Mouse (Mus musculus) c-Kit-positive CD71-positive TER-119-negative erythroid progenitor cells, embryonic 14.5 days (primary cell): Measurements from ENCODE around the gene Rpl18a.
"Not testable (repeated sequence)": the region's sequence is repeated elsewhere in the genome, so short reads cannot be mapped to it uniquely, and the experiment has no call there.

ENCODE experiments used
- DNase-seq: peaks from one replicate; pipeline ENCODE4 v3.0.0-alpha.2; 2013; ENCODE audit warnings: low read depth

Rpl18a gene

DNA sequence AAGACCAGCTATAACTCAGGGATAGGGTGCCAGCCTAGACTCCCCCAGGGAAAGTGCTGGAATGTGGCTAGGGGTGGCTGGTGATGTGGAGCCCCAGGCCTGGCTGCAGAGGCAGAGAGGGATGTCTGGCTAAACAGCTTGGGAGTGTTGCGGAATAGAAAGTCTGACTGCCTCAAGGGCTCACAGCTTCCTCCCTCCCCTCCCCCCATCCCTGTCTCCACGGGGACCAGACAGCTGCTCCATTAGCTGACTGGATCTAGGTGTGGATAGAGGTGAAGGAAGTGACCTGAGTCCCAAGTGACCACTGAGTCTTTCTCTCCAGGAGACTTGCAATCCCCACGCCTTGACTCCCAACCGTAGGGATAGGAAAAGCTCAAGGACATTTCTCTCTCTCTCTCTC, 5.9 kb upstream of the Rpl18a start:
- no peak for DNase-seq

DNA sequence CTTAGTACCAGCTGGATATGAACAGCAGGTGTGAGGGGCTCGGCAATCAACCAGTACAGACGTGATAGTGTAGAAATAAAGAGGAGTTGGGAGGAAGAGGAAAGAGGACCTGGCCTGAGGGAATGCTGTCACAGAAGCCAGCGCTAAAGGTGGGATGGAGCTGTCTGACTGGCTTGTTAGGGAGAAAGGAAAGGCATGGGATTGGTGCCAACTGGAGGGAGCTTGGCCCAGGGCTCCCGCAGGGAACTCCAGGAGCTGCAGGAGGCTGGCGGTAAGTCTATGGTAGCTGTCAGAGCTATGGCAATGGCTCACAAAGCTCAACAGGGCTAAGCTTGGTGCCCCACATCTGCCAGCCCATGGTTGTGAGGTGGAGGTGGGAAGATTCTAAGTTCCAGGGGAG, 5.0 kb upstream of the Rpl18a start:
- no peak for DNase-seq

DNA sequence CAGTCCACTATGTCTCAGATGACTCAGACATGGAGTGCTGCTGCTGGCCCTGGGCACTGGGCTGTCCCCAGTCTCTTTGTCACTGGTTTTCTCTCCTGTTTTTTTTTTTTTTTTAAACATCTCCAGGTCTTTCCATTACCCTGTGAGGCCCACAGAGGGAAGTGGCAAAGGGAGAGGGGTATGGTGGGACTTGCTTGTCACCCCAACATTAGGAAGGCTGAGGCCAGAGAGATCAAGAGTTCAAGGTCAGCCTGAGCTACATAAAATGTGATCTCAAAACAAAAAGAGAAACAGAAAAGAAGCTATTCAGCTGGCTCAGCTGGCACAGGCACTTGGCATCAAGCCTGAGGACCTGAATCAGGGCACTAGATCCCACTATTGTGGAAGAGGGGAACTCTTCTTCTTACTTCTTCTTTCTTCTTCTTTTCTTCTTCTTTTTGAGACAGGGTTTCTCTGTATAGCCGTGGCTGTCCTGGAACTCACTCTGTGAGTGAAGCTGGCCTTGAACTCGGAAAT, 3.7 kb upstream of the Rpl18a start:
- no peak for DNase-seq

DNA sequence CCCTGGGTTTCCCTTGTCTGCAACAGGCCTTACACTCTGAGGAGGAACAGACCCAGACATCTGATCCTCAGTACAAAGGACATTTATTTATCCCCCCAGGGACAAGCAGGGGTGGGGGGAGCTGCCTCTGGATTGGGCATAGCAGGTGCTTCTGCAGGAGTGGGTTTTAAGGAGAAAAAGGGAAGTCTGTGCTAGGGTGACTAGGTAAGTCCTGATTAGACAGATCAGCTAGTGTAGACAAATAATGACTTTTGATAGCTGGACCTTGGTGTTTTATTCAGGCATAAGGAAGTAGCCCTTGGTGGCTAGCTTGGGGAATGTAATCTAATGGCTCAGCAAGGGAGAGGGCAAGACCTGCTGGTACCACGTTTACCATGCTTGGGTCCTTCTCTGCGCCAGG, 2.0 kb upstream of the Rpl18a start:
- no peak for DNase-seq

DNA sequence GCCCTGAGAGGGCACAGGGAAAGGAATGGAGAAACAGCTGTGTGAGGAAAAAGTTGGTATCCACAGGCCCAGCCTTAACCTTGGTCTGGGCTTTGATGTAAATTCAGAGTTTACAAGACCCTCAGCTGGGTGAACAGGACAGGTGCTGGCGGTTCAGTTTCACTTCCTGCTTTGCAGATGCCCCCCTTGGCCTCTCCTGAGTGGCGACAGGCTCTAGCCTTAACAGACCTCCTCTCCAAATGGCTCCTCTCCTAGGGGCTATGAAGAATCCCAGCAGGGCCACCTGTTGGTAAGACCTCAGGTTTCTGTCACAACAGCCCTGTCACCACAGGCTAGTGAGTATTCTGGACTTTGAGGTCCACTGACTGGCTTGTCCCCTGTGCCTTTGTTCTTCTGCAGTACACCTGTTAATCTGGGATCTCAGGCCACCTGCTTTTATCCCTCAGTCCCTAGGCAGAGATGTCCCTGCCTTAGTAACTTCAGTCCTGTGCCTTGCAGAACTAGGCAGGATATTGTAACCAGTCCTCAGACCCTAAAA, 1.5 kb upstream of the Rpl18a start:
- DNase-seq = no peak

DNA sequence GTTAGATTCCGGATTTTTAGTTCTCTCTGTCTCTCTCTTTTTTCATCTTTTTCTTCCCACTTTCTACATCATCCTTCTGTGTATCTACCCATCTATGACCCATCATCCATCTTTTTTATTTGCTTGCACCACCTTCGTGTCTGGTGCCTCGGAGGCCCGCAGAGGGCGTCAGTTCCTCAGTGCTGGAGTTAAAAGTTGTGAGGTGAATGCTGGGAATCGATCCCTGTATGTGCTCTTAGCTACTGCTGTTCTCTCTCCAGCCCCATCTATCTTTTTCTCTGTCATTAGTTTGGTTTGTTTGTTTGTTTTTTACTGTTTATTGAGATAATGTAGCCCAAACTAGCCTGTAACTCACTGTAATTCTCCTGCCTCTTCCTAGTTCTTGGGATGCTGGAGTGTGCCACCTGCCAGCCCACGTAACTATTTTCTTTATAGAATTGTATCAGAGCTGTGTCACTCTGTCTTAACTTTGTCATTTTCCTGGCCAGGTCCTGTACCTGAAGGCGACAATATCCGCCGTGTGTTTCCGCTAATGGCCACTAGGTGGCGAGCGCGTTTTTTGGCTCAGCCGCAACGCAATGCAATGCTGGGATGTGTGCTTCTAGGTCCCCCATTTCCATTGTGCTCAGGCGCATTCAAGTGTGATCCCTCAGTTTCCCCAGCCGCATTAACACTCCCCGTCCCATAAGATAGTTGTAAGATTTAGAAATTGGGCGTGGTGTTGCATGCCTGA, 635 bp upstream of the Rpl18a start:
- peak; percentile 75 for DNase-seq

DNA sequence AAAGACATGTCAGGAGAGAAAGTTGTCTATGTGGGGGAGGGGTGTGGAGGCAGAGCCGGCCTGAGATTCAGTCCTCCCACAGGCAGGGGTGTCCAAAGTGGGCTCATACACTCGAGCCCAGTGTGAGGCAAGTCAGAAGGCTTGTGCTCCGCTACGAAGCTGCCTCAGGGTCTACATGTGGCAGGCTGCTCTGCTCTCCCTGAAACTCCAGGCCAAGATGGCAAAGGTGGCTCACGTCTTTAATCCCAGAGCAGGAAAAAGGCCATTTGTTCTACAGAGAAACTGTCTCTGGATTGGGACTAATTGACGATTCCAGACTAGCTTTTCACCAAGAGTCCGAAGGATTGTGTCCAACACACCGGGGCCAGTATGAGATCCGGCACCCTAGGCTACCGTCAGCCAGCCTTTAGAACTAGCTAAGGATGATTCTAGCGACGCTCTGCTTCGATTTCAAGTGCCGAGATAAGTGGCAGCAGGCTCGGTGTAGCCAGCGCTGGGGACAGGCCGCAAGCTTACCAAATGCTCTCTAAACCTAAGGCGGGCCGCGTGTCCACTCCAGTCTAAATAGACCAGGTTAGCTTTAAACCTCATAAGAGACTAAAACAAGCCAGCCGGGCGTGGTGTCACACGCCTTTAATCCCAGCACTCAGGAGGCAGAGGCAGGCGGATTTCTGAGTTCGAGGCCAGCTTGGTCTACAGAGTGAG, 744 bp downstream of the Rpl18a start:
- DNase-seq = no peak

DNA sequence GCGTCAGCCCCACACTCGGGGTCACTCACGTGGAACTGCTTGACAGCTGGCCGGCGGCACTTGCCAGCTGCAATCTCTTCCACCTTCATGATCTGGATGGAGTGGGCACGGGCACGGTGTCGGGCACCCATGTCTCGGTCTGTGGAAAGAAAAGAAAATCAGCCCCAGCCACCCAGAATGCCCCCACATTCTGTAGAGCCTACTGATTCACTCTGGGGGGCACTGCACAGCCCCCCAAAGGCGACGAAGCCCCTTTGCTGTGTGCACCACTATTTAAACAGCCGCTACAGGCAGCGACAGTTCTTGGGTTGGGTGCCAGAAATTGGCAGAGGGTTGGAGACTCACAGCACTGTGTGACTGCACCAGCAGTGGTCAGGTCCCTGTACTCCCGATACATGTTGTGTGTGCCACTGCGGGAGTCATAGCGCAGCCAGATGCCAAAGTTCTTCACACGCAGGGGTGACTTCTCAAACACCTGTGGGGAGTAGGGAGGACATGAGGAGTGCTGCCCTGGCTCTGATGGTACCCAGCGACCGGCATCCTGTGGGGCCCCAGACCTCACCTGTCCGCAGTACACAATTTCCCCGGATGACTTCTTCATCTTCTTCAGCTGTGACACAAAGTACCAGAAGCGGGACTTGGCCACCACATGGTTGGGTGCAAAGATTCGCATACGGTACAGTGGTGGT, 1.5 kb downstream of the Rpl18a start:
- not testable (repeated sequence) for DNase-seq

DNA sequence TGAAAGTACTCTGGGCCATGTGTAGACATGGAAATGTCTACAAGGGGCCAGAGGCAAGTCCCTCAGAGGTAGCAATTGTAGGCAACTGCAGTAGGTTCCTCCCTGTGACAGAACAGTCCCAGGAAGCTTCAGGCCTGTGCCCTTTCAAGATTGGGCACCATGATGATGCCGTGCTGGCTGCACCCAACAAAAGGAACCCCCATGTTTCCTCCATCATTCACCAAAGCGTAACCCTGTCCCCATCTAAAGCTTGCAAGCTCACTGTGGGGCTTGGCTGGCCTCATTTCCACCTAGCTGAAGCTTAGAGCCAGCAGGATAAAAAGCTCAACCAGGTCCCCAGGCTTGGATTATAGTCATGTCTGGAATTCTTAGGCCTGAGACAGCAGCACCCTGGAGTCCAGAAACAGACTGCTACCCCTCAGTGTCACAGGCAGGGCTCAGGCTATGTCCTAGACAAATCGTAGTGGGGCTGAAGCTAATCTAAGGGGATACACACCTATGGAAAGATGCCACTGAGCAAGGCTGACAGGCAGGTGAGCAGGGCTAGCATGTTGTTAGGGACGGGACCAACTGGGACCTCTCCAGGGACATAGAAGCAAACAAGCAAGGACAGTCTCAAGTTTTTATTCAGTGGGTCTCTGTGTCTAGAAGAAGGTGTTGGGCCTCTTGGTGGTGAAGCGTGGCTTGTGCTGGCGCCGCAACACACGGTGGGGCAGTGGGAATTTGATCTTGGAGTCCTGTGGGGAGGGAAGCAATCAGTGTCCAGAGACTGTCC, 2.3 kb downstream of the Rpl18a start:
- no peak for DNase-seq

DNA sequence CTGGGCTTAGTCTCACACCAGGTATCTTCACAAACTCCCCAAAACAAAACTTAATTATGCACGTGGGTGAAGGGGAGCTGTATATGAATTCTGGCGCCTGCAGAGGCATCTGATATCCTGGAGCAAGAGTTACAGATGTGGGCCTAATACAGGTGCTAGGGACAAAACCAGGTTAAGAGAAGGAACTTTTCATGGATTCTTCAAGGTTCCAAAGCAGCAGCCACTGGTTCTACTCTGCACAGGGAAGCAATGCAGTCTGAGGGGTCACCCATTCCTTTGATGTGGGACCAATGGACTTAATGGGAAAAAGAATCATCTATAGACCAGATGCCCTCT, 2.9 kb downstream of the Rpl18a start:
- no peak for DNase-seq

DNA sequence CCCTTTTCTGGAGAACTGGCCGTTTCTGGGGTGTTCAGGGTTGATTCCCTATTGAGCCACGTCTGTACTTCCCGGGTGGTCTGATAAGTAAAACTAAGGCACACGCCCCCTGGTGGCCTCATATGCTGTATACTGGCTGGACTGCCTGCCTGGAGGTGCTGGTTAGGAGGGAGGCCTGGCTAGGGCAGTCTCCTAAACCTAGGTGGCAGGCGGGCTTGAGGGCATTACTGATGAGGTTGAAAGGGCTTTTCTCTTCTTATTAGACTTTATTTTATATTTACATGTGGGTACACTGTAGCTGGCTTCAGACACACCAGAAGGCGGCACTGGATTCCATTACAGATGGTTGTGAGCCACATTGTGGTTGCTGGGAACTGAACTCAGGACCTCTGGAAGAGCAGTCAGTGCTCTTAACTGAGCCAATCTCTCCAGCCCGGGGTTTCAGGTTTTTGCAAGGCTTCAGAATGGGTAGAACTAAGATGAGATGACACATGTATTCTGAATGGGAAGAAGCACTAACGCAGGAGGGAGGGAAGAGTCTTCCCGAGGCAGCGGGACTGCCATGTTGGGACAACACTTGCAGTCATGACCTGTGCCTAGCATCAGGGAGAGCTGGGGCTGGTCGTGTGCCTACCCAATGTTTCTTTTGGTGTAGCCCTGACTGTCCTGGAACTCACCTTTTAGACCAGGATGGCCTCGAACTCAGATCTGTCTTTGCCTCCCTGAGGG, 3.4 kb downstream of the Rpl18a start:
- peak; percentile 89 for DNase-seq

DNA sequence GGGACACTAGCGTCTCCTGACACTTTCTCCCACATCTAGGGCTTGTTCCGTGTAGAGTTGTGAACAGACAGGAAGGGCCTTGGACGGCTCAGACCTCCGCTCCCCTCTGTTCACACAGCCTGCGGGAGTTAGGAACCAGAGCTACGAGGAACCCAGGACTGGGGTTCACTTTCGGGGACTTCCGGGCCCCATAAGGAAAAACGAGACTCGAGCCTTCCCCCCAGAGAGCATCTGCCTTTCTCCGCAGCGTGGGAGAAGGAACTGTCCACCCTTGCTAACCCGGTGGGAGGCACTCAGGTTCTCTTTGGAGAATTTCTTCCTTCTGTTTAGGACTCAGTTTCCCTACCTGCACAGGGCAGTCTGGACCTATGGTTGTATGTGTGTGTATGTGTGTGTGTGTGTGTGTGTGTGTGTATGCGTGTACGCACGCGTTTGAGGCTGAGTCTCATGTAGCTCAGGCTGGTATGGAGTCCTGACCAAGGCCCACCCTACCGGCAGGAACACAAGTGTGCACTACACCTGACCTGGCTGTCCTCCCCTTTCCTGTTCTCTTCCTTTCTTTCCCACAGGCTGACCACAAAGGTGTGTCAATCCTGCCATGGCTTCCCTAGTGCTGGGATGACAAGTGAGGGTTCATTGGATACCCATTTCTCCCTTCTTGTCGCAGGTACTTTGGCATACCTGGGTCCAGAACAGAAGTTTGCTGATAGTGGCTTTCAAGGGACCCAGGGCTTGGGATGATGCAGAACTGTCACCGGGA, 4.1 kb downstream of the Rpl18a start:
- no peak for DNase-seq

DNA sequence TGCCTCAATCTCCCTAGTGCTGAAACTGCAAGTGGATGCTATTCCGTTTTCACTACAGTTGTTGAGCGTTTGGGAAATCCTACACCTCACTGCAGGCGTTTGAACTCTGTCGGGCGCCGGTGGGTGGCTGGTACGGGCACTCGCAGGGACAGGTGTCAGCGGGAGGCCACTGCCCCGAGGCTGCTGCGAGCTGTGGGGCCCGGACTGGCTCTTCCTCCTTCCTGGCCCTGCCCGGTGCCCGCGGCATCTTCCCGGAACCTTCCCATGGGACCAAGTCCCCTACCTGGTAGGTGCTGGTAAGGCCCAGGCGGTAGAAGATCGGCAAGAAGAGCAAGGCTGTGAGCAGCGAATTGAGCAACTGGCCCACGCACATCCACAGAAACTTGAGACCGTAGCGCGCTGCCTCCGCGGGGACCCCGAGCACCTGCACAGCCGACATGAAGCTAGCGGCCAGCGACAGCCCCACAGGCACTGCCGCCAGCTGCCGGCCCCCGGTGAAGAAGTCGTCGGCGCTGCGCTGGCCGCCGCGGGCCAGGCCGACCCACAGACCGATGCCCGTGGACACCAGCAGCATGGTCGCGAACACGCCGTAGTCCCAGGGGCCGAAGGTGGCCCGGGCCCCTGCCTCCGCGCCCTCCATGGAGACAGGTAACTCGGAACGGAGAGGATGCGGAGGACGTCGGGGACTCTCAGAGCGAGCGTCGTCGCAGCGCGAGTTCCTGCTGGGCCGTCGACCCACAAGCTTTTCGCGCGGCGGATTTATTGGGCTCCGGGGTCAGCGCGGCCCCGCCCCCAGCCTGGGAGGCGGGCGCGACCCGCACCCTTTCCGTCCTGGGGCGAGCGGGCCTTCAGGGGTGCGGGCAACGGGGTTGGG, 5.0 kb downstream of the Rpl18a start, which contains the start of gene Slc5a5:
Gene Slc5a5, minus strand, starts transcription at position 736 of the 874 bp plus-strand sequence.
- DNase-seq = no peak

DNA sequence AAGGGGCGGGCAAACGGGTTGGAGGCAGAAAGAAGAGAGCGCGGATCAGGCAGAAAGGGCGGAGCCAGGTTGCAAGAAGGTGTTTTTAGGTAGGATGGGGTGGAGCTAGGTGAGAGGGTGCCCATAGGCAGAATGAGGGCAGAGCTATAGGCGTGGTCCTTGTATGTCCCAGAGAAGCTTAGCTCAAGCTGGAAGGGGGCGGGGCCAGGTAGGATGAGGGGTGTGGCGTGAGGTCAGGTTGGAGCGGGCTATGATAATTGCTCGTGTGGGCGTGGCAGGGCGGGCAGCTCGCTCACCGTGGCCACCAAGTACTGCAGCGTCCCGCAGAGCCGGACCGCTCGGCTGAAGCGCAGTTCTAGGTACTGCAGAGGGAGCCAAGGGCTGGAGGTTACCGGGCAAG, 5.9 kb downstream of the Rpl18a start:
- DNase-seq = no peak

DNA sequence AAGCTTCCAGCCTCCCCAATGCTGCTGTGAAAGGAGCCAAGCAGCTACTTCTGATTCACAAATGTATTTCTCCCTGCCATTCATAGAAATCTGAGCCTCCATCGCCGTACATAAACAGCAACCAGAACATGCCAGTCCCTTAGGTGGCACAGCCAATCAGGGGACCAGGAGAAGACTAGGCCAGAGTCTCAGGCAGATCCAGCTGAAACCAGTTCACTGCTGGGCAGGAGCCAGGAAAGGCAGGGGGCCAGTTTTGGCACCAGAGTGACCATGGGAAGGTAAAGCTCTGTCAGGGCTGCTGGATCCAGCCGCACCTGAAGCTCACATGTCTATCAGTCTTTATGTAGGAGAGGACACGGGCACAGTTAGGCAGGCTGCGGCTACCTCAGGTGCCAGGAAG, 6.6 kb downstream of the Rpl18a start:
- no peak for DNase-seq

DNA sequence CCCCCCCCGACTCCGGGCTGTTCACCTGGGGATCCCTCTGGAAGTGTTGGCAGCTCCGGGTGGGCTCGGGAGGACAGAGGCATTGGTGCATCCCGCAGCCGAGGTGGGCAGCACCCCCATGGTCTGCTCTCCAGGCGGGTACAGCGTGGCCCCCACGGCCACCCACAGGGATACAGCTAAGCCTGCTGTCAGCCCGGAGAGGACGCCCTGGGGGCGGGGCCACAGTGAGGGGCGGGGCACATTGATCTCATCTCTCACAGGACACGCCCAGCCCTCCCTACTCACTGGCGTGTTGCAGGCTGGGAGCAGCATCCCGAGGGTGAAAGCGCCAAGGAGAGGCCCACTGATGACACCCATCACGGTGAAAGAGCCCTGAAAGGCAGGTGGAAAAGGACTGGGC, 9.5 kb downstream of the Rpl18a start:
- no peak for DNase-seq

DNA sequence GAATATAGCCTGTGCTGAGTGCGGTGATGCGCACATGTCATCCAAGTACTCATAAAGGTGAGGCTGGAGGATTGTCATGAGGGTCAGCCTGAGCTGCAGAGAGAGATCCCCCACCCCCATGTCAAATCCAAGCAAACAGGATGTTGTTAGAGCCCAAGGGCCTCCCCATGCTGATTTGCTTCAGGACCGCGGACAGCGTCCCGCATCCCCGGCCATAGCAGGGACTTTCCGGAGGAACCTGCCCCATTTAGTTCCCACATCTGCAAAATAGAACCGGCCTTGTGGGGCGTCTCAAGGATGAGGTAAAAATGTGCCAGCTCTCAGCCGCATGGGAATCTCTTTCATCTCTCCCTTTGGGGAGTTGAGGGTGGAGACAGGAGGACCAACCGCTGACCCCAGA, 11.6 kb downstream of the Rpl18a start:
- DNase-seq = no peak

DNA sequence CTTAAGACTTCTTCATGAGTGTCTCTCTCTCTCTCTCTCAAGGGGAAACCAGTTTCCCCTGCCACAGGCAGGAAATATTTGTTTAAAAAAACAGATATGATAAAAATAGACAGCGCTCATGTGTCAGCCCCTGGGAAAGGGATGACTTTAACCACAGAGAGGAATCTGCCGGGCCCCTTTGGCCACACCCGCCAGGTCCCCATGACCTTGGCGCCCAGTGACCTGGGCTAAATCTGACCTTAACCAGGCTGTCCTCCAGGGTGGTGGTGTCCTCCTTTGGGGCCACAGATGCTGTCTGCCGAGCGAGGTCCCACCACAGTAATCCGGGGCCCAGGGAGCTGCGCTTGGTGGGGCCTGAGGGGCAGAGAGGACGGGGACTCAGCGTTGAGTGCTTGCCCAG, 12.5 kb downstream of the Rpl18a start:
- no peak for DNase-seq

DNA sequence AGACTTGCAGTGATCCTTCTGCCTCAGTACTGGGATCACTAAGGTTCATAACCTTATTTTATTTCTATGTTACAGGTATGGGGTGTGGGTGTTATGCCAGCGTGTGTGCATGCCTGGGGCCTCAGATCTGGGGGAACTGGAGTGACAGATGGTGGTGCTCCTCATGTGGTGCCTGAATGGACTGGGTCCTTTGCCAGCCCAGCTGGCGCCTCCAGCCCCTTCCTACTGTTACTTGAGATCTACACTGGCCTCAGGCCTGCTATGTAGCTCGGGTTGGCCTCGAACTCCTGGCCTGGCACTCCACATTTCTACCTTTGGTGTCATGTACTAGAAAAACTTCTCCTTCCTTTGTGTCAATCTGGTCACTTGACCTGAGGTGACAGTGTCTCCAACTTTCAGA, 13.0 kb downstream of the Rpl18a start:
- DNase-seq = no peak

DNA sequence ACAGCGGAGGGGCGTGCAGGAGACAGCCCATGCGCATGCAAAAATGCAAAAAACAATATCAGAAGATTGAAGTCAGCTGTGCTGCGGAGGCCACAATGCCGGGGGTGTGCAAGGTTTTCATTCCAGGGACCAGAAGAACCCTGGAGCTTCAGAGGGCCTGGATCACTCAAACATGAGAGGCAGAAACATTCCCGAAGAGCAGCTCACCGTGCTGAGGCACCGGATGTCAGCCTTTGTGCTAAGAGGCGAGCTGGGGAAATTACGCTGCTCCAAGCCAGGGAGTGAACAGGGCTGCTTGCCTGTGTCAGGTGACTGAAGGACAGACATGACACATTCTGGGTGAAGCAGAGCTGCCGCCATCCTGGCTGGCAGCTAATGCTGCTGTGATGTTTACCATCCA, 16.7 kb downstream of the Rpl18a start:
- no peak for DNase-seq
